In the genomic region with DNA sequence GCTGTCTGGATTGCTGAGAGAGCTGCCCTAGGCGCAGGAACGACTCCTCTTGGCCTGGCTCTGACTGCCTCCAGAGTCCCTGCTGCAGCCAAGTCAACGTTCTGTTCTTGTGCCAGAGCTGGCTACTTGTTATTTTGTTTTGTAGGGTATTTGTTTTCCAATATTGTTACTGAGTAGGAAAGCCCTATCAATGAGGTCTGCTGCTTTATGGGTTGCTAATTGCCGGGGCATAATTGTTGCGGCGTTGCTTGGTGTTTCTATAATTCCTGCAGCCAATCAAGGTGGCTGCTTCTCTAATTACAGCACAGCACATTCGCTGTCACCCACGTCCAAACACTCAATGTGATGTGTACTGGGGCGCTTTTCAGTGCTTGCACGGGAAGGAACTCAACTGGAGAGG, we compare ENCODE assay signal across 23 mouse cellular contexts.
DNase-seq lines count a peak whose midpoint lies in the region; ATAC-seq and TF ChIP-seq lines count a peak whose summit lies in the region.
"Had no signal": no experiment of that assay in that cellular context is flagged by ENCODE, and none has a peak within 500 bp of the region (broad histone marks: within the 10 kb centered on the region; RNA-seq: fewer than 3 reads in every experiment).

No protein-coding gene starts in this region.

- no peak overlapping the region for H3K4me3 ChIP-seq in hindbrain, postnatal 0 days (ENCODE audit: low read length)
- no peak overlapping the region for H3K4me3 ChIP-seq in hindbrain, embryonic 14.5 days (replicated peaks; ENCODE audit: low read length)
- no peak overlapping the region for H3K4me3 ChIP-seq in limb, embryonic 10.5 days
- H3K4me3 ChIP-seq in midbrain, embryonic 14.5 days (replicated peaks; ENCODE audit: low read depth, low read length), result no peak overlapping the region
- H3K4me3 ChIP-seq: liver, embryonic 15.5 days; lung, embryonic 15.5 days; megakaryocyte, embryonic 14.5 days; midbrain, embryonic 13.5 days; neural tube, embryonic 13.5 days had no signal

- H3K9me3 ChIP-seq in hindbrain, postnatal 0 days (ENCODE audit: low read length), result no peaks in the 10 kb centered on the region
- H3K9me3 ChIP-seq in hindbrain, embryonic 14.5 days (ENCODE audit: control insufficient read depth, low read length), result no peaks in the 10 kb centered on the region
- H3K9me3 ChIP-seq in limb, embryonic 10.5 days (replicated peaks), result no peaks in the 10 kb centered on the region
- no peaks in the 10 kb centered on the region for H3K9me3 ChIP-seq in midbrain, embryonic 14.5 days (ENCODE audit: control insufficient read depth, low read length)
- H3K9me3 ChIP-seq: liver, embryonic 15.5 days; lung, embryonic 15.5 days; midbrain, embryonic 13.5 days; neural tube, embryonic 13.5 days had no signal

- H3K4me1 ChIP-seq in hindbrain, postnatal 0 days (ENCODE audit: insufficient read depth, low read length), result no peaks in the 10 kb centered on the region; the same call in 1 of the 2 replicates
- H3K4me1 ChIP-seq in hindbrain, embryonic 14.5 days (replicated peaks; ENCODE audit: control insufficient read depth, insufficient read depth, low read length), result no peaks in the 10 kb centered on the region
- peaks cover 27% of the 10 kb centered on the region for H3K4me1 ChIP-seq in limb, embryonic 10.5 days
- H3K4me1 ChIP-seq in midbrain, embryonic 14.5 days (ENCODE audit: control insufficient read depth, insufficient read depth, low read length), result no peaks in the 10 kb centered on the region
- H3K4me1 ChIP-seq: liver, embryonic 15.5 days; lung, embryonic 15.5 days; megakaryocyte, embryonic 14.5 days; midbrain, embryonic 13.5 days; neural tube, embryonic 13.5 days had no signal

- H3K27me3 ChIP-seq in hindbrain, postnatal 0 days (ENCODE audit: insufficient read depth, low read length), result no peaks in the 10 kb centered on the region
- no peaks in the 10 kb centered on the region for H3K27me3 ChIP-seq in hindbrain, embryonic 14.5 days (ENCODE audit: control insufficient read depth, insufficient read depth, low read length)
- no peaks in the 10 kb centered on the region for H3K27me3 ChIP-seq in limb, embryonic 10.5 days (ENCODE audit: low read depth, poor library complexity, severe bottlenecking)
- H3K27me3 ChIP-seq in midbrain, embryonic 14.5 days (ENCODE audit: control insufficient read depth, insufficient read depth, low read length), result no peaks in the 10 kb centered on the region
- H3K27me3 ChIP-seq: liver, embryonic 15.5 days; lung, embryonic 15.5 days; megakaryocyte, embryonic 14.5 days; midbrain, embryonic 13.5 days; neural tube, embryonic 13.5 days had no signal

- no peak overlapping the region for H3K27ac ChIP-seq in hindbrain, postnatal 0 days
- H3K27ac ChIP-seq in hindbrain, embryonic 14.5 days, result no peak overlapping the region
- peak overlapping the region; percentile 63; the same call in 1 of the 2 replicates for H3K27ac ChIP-seq in limb, embryonic 10.5 days
- no peak overlapping the region for H3K27ac ChIP-seq in midbrain, embryonic 14.5 days (replicated peaks; ENCODE audit: low read depth, low read length)
- H3K27ac ChIP-seq: liver, embryonic 15.5 days; lung, embryonic 15.5 days; midbrain, embryonic 13.5 days; neural tube, embryonic 13.5 days; stomach, postnatal 0 days had no signal

- peak; percentile 46 for DNase-seq in hindbrain, postnatal 0 days (ENCODE audit: low spot score)
- DNase-seq in hindbrain, embryonic 14.5 days (ENCODE audit: low spot score), result no peak
- peak; percentile 25 for DNase-seq in retina, postnatal 1 day
- no peak for DNase-seq in retina, embryonic 14.5 days (ENCODE audit: low spot score)
- no peak for DNase-seq in limb, embryonic 10.5 days (ENCODE audit: low spot score)
- DNase-seq in midbrain, embryonic 14.5 days, result no peak
- no peak for DNase-seq in T-cell, adult 2 months (ENCODE audit: low spot score)
- DNase-seq: adrenal gland, postnatal 10 days; cerebellum, adult 8-10 months; kidney, postnatal 25 days; liver; lung, postnatal 36 days; right cerebral cortex, postnatal 14 days; thymus, adult 2 months had no signal

- no peak overlapping the region for H3K4me2 ChIP-seq in hindbrain, postnatal 0 days (ENCODE audit: low read depth, low read length)
- no peak overlapping the region for H3K4me2 ChIP-seq in hindbrain, embryonic 14.5 days (replicated peaks)
- no peak overlapping the region for H3K4me2 ChIP-seq in midbrain, embryonic 14.5 days (ENCODE audit: low read length)
- H3K4me2 ChIP-seq: heart, embryonic 11.5 days; liver, embryonic 15.5 days; lung, embryonic 15.5 days; midbrain, embryonic 13.5 days; neural tube, embryonic 13.5 days had no signal

- no peak for ATAC-seq in hindbrain, postnatal 0 days
- ATAC-seq in hindbrain, embryonic 14.5 days (ENCODE audit: low FRiP score), result no peak
- ATAC-seq in midbrain, embryonic 14.5 days (ENCODE audit: low FRiP score, low TSS enrichment), result no peak
- ATAC-seq: hindbrain, embryonic 16.5 days; intestine, embryonic 16.5 days; midbrain, embryonic 13.5 days had no signal

- 49% methylated on average over 10 of the region's 10 CpGs for WGBS in hindbrain, postnatal 0 days
- WGBS in hindbrain, embryonic 14.5 days, result 64% methylated on average over 10 of the region's 10 CpGs
- 65% methylated on average over 10 of the region's 10 CpGs for WGBS in limb, embryonic 10.5 days
- 66% methylated on average over 10 of the region's 10 CpGs for WGBS in midbrain, embryonic 14.5 days

- no peak for TF ChIP-seq CTCF in hindbrain, postnatal 0 days (IDR thresholded peaks at IDR 0.05; ENCODE audit: low read depth)

- H3K36me3 ChIP-seq in hindbrain, postnatal 0 days (ENCODE audit: insufficient read depth, low read length), result no peaks in the 10 kb centered on the region
- H3K36me3 ChIP-seq in hindbrain, embryonic 14.5 days (replicated peaks; ENCODE audit: control insufficient read depth, insufficient read depth), result no peaks in the 10 kb centered on the region
- H3K36me3 ChIP-seq in limb, embryonic 10.5 days, result no peaks in the 10 kb centered on the region
- H3K36me3 ChIP-seq in midbrain, embryonic 14.5 days (ENCODE audit: control insufficient read depth, insufficient read depth, low read length), result no peaks in the 10 kb centered on the region
- H3K36me3 ChIP-seq: liver, embryonic 15.5 days; lung, embryonic 15.5 days; midbrain, embryonic 13.5 days; neural tube, embryonic 13.5 days had no signal

- no peak overlapping the region for H3K9ac ChIP-seq in hindbrain, postnatal 0 days (replicated peaks; ENCODE audit: low read length)
- H3K9ac ChIP-seq in hindbrain, embryonic 14.5 days, result no peak overlapping the region
- no peak overlapping the region for H3K9ac ChIP-seq in midbrain, embryonic 14.5 days (replicated peaks; ENCODE audit: low read length)
- H3K9ac ChIP-seq: liver, embryonic 15.5 days; lung, embryonic 15.5 days; midbrain, embryonic 13.5 days; neural tube, embryonic 13.5 days had no signal

Comparison
In these comparisons a context has a peak if more than half of its experiments do, and no peak if none do; other contexts are left out.
1. DNase-seq: peak in hindbrain, postnatal 0 days (single experiment) and retina, postnatal 1 day (single experiment); none in hindbrain, embryonic 14.5 days (single experiment), retina, embryonic 14.5 days (single experiment), limb, embryonic 10.5 days (single experiment), midbrain, embryonic 14.5 days (single experiment) and T-cell, adult 2 months (single experiment).